Mouse (Mus musculus) ovary, postnatal 14 days (tissue): ENCODE measurements around the gene Safb2.
A peak's percentile ranks its signal among the peaks of the same experiment; 100 is the strongest.

ENCODE experiments used
- DNase-seq: peaks from one replicate; pipeline ENCODE4 v3.0.0; 2022; ENCODE audit warnings: low spot score

Safb2 gene

GRCm38 (mm10) chr17:56515690-56516410, 68.5 kb downstream of the Safb2 start:
- DNase-seq = peak; percentile 31

DNA sequence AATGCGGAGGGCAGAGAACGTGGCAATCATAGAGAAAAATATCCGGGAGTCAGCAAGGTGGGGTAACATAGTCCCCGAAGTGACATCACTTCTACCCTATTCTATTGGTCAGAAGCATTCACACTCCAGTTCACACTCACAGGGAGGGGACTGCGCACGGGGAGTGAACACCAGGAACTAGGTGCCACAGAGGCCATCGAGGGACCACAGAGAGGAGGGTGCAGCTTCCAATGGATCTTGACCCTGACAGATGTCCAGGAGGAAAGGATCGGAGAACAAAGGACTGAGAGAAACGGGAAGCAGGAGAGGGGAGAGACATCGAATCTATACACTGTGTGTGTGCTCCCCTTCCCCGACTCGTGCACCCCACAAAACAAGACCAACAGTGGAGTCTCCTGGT, 69.5 kb downstream of the Safb2 start:
- DNase-seq = no peak

DNA sequence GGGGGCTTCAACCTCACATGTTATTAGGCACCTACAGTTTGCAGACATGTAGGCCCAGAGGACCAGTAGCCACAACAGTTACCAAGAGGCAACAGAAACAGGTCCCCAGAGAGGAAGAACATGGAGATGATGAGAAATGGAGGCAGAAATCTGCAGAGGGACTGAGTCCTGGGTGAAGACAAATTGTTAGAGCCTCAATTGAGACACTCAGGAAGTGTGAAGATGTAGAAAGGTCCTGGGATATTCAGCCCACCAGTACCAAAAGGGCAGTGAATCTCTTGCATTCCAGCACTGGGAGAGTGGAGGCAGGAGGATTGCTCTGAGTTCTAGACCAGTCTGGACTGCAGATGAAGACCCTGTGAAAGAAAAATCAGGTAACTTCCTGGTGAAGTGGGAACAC, 70.1 kb downstream of the Safb2 start:
- DNase-seq = no peak

DNA sequence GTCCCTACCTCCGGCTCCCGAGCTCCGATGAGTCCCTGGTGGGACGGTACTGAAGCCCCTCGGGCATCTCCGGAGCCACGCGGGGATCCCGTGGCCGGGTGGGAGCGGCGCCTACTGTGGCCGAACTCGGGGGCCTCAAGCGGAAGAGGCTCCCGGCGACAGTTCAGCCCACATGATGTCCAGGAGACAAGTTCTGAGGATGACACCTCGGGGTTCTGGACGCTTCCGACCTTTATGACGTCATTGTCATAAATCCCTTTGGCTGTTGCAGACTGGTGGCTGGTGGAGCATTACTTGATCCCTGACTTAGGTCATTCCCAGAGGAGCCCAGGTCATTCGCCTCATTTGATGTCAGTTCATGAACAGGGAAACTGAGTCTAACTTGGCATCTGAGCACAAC, 72.1 kb downstream of the Safb2 start, which contains the start of gene Znrf4:
Gene Znrf4, minus strand, starts transcription at position 122 of the 400 bp plus-strand sequence.
- DNase-seq = no peak

DNA sequence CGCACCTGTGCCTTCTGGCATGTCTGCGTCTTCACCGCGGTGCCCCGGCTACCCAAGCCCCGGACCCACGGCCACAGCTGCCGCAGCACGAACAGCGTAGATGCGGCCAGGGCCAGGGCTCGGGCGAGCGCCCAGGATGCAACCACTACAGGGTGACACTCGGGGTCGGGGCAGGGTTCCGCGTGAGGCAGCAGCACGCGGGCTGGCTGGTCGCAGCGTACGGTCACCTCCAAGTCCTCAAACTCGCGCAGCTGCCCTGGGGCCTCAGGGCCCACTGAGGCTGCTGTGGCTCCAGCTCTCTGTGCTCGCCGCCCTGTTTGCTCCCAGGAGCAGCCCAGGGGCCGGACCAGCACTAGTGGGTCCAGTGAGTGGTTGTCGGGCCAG, 72.7 kb downstream of the Safb2 start:
- no peak for DNase-seq

GRCm38 (mm10) chr17:56510970-56511706, 73.2 kb downstream of the Safb2 start:
- no peak for DNase-seq
